Mouse (Mus musculus): Measurements from ENCODE around the gene Cnfn. TPM values are rescaled to one million over a fixed set of nuclear protein-coding genes. Genes with fewer than 3 reads are reported as not detected.
A peak's percentile ranks its signal among the peaks of the same experiment; 100 is the strongest.
"Not testable (repeated sequence)": the region's sequence is repeated elsewhere in the genome, so short reads cannot be mapped to it uniquely, and the experiment has no call there.

Cnfn gene
- polyA plus RNA-seq, 1 experiment from 2014 or later: not detected

DNA sequence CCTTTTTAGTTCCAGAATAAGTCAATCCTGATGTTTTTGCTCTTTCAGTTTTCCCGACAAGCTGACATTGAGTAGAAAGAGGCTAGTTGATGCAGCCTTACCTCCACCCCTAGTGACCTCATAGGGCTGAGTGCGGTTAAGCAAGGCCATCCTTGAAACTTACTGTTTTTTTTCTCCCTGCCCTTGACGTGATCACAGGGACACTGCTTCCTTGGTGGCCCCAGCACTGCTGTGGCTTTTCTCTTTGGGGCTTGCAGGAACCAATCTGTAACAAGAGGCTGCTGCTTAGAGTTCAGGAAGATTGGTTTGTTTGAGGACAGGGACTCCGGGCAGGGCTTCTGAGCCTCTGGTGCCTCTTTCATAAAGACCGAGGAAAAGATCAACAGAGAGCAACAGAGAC is 32.5 kb upstream of the Cnfn start:
- Histone ChIP-seq H3K27ac (ENCODE audit: low read length) (no peak overlapping the region), H3K27me3 (ENCODE audit: control insufficient read depth, insufficient read depth, low read length) (no peaks in the 10 kb centered on the region), H3K4me3 (ENCODE audit: low read depth, low read length) (no peak overlapping the region), H3K9me3 (ENCODE audit: control insufficient read depth, low read depth, low read length) (no peaks in the 10 kb centered on the region), H3K4me1 (ENCODE audit: control insufficient read depth, insufficient read depth, low read length) (no peaks in the 10 kb centered on the region), H3K9ac (replicated peaks; ENCODE audit: low read depth, low read length) (no peak overlapping the region), H3K4me2 (replicated peaks; ENCODE audit: low read depth, low read length) (no peak overlapping the region), H3K36me3 (ENCODE audit: control insufficient read depth, insufficient read depth, low read length) (no peaks in the 10 kb centered on the region)
- no peak for ATAC-seq (ENCODE audit: insufficient number of reproducible peaks, insufficient read depth, low FRiP score, low read depth)
- WGBS: 45% methylated on average over 5 of the region's 5 CpGs

DNA sequence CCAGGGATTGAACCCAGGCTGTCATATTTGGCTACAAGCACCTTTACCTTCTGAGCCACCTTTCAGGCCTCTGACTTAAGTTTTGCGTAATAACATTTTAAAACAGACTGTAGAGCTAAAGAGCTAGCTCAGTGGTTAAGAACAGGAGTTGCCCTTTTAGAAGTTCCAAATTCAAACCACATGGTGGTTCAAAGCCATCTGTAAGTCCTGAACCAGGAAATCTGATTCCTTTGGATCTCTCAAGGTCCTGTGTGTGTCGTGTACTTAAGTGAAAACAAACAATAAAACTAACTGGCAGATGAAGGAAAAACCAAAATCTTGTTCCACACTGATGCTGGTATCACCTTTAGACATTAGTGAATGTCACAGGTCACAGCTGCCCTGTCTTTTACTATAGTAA is 32.0 kb upstream of the Cnfn start:
- Histone ChIP-seq H3K4me3 (ENCODE audit: low read depth, low read length) (no peak overlapping the region), H3K9ac (replicated peaks; ENCODE audit: low read depth, low read length) (no peak overlapping the region), H3K27ac (ENCODE audit: low read length) (no peak overlapping the region), H3K4me2 (replicated peaks; ENCODE audit: low read depth, low read length) (no peak overlapping the region), H3K36me3 (ENCODE audit: control insufficient read depth, insufficient read depth, low read length) (no peaks in the 10 kb centered on the region), H3K4me1 (ENCODE audit: control insufficient read depth, insufficient read depth, low read length) (no peaks in the 10 kb centered on the region), H3K27me3 (ENCODE audit: control insufficient read depth, insufficient read depth, low read length) (no peaks in the 10 kb centered on the region), H3K9me3 (ENCODE audit: control insufficient read depth, low read depth, low read length) (no peaks in the 10 kb centered on the region)
- no peak for ATAC-seq (ENCODE audit: insufficient number of reproducible peaks, insufficient read depth, low FRiP score, low read depth)
- WGBS: 54% methylated on average over 2 of the region's 2 CpGs

DNA sequence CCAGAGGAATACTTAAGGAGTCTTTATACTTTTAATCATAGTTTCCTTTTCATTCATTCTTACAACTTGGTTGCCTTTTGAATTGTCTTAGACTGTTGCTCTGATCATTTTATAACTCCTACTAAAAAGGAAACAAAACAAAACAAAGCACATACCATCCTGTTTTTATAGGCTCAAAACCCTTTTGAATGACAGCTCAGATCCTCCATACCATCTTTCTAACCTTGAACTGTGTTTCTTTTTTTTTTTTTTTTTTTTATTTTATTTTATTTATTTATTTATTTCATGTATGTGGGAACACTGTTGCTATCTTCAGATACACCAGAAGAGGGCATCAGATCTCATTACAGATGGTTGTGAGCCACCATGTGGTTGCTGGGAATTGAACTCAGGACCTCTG is 29.5 kb upstream of the Cnfn start:
- not testable (repeated sequence) for H3K4me3 ChIP-seq (ENCODE audit: low read depth, low read length); H3K9ac ChIP-seq (replicated peaks; ENCODE audit: low read depth, low read length); H3K36me3 ChIP-seq (ENCODE audit: control insufficient read depth, insufficient read depth, low read length); H3K27ac ChIP-seq (ENCODE audit: low read length); ATAC-seq (ENCODE audit: insufficient number of reproducible peaks, insufficient read depth, low FRiP score, low read depth); H3K4me2 ChIP-seq (replicated peaks; ENCODE audit: low read depth, low read length); H3K4me1 ChIP-seq (ENCODE audit: control insufficient read depth, insufficient read depth, low read length); H3K9me3 ChIP-seq (ENCODE audit: control insufficient read depth, low read depth, low read length); H3K27me3 ChIP-seq (ENCODE audit: control insufficient read depth, insufficient read depth, low read length)

DNA sequence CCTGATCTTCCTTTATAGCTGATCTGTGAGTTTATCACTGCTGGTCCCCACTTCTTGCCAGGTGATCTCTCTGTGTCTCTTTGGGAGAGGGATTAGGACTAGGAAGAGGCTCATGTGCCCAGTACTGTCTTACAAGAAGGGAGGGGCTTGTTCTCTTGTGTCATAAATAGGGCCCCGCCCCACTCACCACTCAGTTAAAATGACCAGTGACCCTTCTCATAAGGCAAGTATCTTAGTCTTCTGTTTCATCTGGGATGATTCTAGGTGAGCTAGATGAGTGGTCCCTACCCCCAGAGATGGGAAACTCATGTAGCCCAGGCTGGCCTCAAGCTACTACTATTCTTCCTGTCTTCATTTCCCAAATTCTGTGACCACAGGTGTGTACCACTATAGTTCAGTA is 29.1 kb upstream of the Cnfn start, which contains the start of gene Lipe:
Gene Lipe (minus strand): TSS at position 101 of the 400 bp plus-strand sequence.
- WGBS: 88% methylated on average over 1 of the region's 1 CpGs
- Histone ChIP-seq H3K4me2 (replicated peaks; ENCODE audit: low read depth, low read length) (no peak within 1 kb of the TSS), H3K27me3 (ENCODE audit: control insufficient read depth, insufficient read depth, low read length) (no peaks in the 10 kb centered on the region)

GRCm38 (mm10) chr7:25396621-25397020 is 27.1 kb upstream of the Cnfn start:
- Histone ChIP-seq H3K4me2 (replicated peaks; ENCODE audit: low read depth, low read length) (peak overlapping the region; percentile 76), H3K36me3 (ENCODE audit: control insufficient read depth, insufficient read depth, low read length) (no peaks in the 10 kb centered on the region), H3K27ac (ENCODE audit: low read length) (no peak overlapping the region), H3K9me3 (ENCODE audit: control insufficient read depth, low read depth, low read length) (no peaks in the 10 kb centered on the region), H3K27me3 (ENCODE audit: control insufficient read depth, insufficient read depth, low read length) (no peaks in the 10 kb centered on the region), H3K4me3 (ENCODE audit: low read depth, low read length) (no peak overlapping the region), H3K4me1 (ENCODE audit: control insufficient read depth, insufficient read depth, low read length) (peaks cover 13% of the 10 kb centered on the region; the same call in 1 of the 2 replicates), H3K9ac (replicated peaks; ENCODE audit: low read depth, low read length) (no peak overlapping the region)
- WGBS: 90% methylated on average over 14 of the region's 14 CpGs
- no peak for ATAC-seq (ENCODE audit: insufficient number of reproducible peaks, insufficient read depth, low FRiP score, low read depth)

More for the DNA sequence above, 29.1 kb upstream of the Cnfn start, which contains the start of gene Lipe:
- Histone ChIP-seq H3K27ac (ENCODE audit: low read length) (no peak within 1 kb of the TSS), H3K4me1 (ENCODE audit: control insufficient read depth, insufficient read depth, low read length) (peaks cover 12% of the 10 kb centered on the region; the same call in 1 of the 2 replicates), H3K36me3 (ENCODE audit: control insufficient read depth, insufficient read depth, low read length) (no peaks in the 10 kb centered on the region), H3K4me3 (ENCODE audit: low read depth, low read length) (no peak within 1 kb of the TSS), H3K9ac (replicated peaks; ENCODE audit: low read depth, low read length) (no peak within 1 kb of the TSS), H3K9me3 (ENCODE audit: control insufficient read depth, low read depth, low read length) (no peaks in the 10 kb centered on the region)
- no peak for ATAC-seq (ENCODE audit: insufficient number of reproducible peaks, insufficient read depth, low FRiP score, low read depth)

DNA sequence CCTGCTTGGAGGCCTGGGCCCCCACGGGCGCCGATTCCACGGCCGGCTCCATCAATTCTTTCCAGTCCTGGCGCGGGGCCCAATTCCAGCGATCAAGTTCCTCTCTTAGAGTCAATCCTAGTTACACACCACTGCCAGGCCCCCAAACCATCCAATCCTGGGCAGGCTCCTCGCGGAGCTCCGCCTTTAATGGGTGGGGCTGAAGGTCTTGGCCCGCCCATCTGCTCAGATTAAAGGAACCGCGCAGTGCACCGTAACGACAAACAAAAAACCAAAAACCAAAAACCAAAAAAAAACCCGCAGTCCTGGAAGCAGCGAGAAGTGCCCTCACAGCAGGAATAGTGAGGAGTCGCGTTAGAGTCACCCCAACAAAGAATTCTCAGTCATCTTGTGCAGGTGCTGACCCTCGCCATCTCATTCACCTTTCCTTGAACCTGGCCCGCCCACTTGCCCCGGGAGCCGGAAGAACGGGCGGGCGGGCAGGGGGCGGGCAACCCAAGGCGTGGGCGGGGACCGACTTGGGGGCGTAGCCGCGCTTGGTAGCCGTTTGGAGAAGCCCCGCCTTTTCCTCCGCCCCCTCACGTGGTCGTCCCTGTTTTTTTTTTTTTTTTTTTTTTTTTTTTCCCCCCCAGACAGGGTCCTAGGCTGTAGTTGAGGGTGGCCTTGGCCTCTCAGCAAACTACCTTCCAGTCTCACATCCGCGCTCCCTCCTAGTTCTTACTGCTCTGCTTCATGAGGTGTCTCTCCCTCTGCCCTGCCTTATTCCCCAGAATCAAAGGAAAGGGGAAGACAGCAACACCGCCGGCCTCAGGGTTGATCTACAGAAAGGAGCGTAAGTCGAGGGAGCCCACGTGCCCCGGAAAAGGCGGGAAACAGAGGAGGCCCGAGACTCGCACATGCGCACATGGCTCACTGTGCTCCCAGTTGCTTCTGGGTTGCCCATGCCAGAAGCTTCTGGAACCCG is 26.3 kb upstream of the Cnfn start:
- Histone ChIP-seq H3K27ac (ENCODE audit: low read length) (peak overlapping the region; percentile 58; the same call in 1 of the 2 replicates), H3K4me2 (replicated peaks; ENCODE audit: low read depth, low read length) (peak overlapping the region; percentile 76), H3K27me3 (ENCODE audit: control insufficient read depth, insufficient read depth, low read length) (no peaks in the 10 kb centered on the region), H3K9me3 (ENCODE audit: control insufficient read depth, low read depth, low read length) (no peaks in the 10 kb centered on the region), H3K9ac (replicated peaks; ENCODE audit: low read depth, low read length) (peak overlapping the region; percentile 45), H3K36me3 (ENCODE audit: control insufficient read depth, insufficient read depth, low read length) (no peaks in the 10 kb centered on the region), H3K4me3 (ENCODE audit: low read depth, low read length) (peak overlapping the region; percentile 58), H3K4me1 (ENCODE audit: control insufficient read depth, insufficient read depth, low read length) (peaks cover 13% of the 10 kb centered on the region; the same call in 1 of the 2 replicates)
- WGBS: 5% methylated on average over 50 of the region's 52 CpGs
- peak; percentile 96 for ATAC-seq (ENCODE audit: insufficient number of reproducible peaks, insufficient read depth, low FRiP score, low read depth)

- Histone ChIP-seq H3K27me3 (ENCODE audit: control insufficient read depth, insufficient read depth, low read length) (no peaks in the 10 kb centered on the region), H3K27ac (ENCODE audit: low read length) (no peak overlapping the region), H3K4me1 (ENCODE audit: control insufficient read depth, insufficient read depth, low read length) (peaks cover 19% of the 10 kb centered on the region), H3K4me3 (ENCODE audit: low read depth, low read length) (peak overlapping the region; percentile 58), H3K9me3 (ENCODE audit: control insufficient read depth, low read depth, low read length) (no peaks in the 10 kb centered on the region), H3K4me2 (replicated peaks; ENCODE audit: low read depth, low read length) (peak overlapping the region; percentile 76), H3K36me3 (ENCODE audit: control insufficient read depth, insufficient read depth, low read length) (no peaks in the 10 kb centered on the region), H3K9ac (replicated peaks; ENCODE audit: low read depth, low read length) (peak overlapping the region; percentile 45)
- under 1% methylated on average over 22 of the region's 22 CpGs for WGBS
- ATAC-seq (ENCODE audit: insufficient number of reproducible peaks, insufficient read depth, low FRiP score, low read depth): peak; percentile 34; the same call in 1 of the 2 replicates
These were observed 25.6 kb upstream of the Cnfn start for GRCm38 (mm10) chr7:25395186-25395557.

- 15% methylated on average over 7 of the region's 7 CpGs for WGBS
- Histone ChIP-seq H3K27ac (ENCODE audit: low read length) (no peak overlapping the region), H3K27me3 (ENCODE audit: control insufficient read depth, insufficient read depth, low read length) (no peaks in the 10 kb centered on the region), H3K4me3 (ENCODE audit: low read depth, low read length) (peak overlapping the region; percentile 58), H3K9ac (replicated peaks; ENCODE audit: low read depth, low read length) (peak overlapping the region; percentile 45), H3K36me3 (ENCODE audit: control insufficient read depth, insufficient read depth, low read length) (no peaks in the 10 kb centered on the region; the same call in 1 of the 2 replicates), H3K9me3 (ENCODE audit: control insufficient read depth, low read depth, low read length) (no peaks in the 10 kb centered on the region), H3K4me1 (ENCODE audit: control insufficient read depth, insufficient read depth, low read length) (peaks cover 22% of the 10 kb centered on the region), H3K4me2 (replicated peaks; ENCODE audit: low read depth, low read length) (peak overlapping the region; percentile 76)
- no peak for ATAC-seq (ENCODE audit: insufficient number of reproducible peaks, insufficient read depth, low FRiP score, low read depth)
These were observed 25.2 kb upstream of the Cnfn start for GRCm38 (mm10) chr7:25394754-25395153.

Measured in stomach, embryonic 14.5 days (tissue).